In the genomic region with DNA sequence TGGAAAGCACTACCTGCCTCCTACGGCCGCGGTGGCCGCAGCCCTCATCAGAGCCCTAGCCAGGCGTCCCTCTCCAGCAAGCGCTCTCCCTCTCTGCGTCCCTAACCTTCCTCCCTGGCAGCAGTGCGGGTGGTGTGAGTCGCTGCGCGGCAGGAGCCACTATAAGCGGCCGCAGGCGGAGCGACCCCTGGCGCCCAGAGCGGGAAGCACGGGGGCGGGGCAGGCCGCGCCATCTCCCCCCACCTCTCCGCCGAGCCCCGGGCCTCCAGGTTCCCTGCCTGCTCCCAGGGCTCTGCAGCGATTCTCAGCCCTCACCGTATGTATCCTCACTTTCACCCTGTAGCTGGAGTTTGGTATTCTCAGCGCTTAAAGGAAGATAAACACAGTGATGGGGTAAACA, we compare ENCODE assay signal across 9 mouse cellular contexts. TPM values are rescaled to one million over a fixed set of nuclear protein-coding genes. Genes with fewer than 3 reads are reported as not detected.
DNase-seq lines count a peak whose midpoint lies in the region; ATAC-seq and TF ChIP-seq lines count a peak whose summit lies in the region.
"Had no signal": no experiment of that assay in that cellular context is flagged by ENCODE, and none has a peak within 500 bp of the region (broad histone marks: within the 10 kb centered on the region; RNA-seq: fewer than 3 reads in every experiment).

No protein-coding gene starts in this region.

- peaks cover 0 to 8% of the 10 kb centered on the region in 2 experiments; a peak in 2 of 4 replicates for H3K4me1 ChIP-seq in MEL (ENCODE audit: control insufficient read depth in 1 of 2, insufficient read depth in 2 of 2, low read length in 2 of 2)
- H3K4me1 ChIP-seq in forebrain, embryonic 13.5 days: peaks cover 33% of the 10 kb centered on the region

- H3K36me3 ChIP-seq in MEL (ENCODE audit: control insufficient read depth in 1 of 2, insufficient read depth in 2 of 2, low read length in 2 of 2): peaks cover 0 to 7% of the 10 kb centered on the region in 2 experiments; a peak in 2 of 4 replicates
- peaks cover 5% of the 10 kb centered on the region; the same call in 1 of the 2 replicates for H3K36me3 ChIP-seq in forebrain, embryonic 13.5 days (ENCODE audit: poor library complexity, severe bottlenecking)

- no peaks in the 10 kb centered on the region for H3K9me3 ChIP-seq in MEL (replicated peaks; ENCODE audit: insufficient read depth, low read length)
- no peaks in the 10 kb centered on the region for H3K9me3 ChIP-seq in forebrain, embryonic 13.5 days (replicated peaks)

- H3K9ac ChIP-seq in MEL (ENCODE audit: control insufficient read depth, low read depth, low read length, poor library complexity, severe bottlenecking): no peak overlapping the region
- peak overlapping the region; percentile 48; the same call in 1 of the 2 replicates for H3K9ac ChIP-seq in forebrain, embryonic 13.5 days

- WGBS in forebrain, embryonic 13.5 days: under 1% methylated on average over 26 of the region's 27 CpGs

- TF ChIP-seq RAD21 in MEL (IDR thresholded peaks at IDR 0.05; ENCODE audit: low read depth, low read length): no peak

- intact Hi-C loops in heart, postnatal 25 days (cut with DNase I): loop anchor here (5.0 kb wide), 1 partner anchor 36 kb away; no protein-coding TSS in a partner anchor

- H3K4me3 ChIP-seq in MEL (ENCODE audit: control insufficient read depth in 1 of 2, insufficient read depth in 1 of 2, low read depth in 2 of 2, low read length in 2 of 2): peak overlapping the region; percentile 35 to 56
- peak overlapping the region; percentile 29 for H3K4me3 ChIP-seq in forebrain, embryonic 13.5 days
- H3K4me3 ChIP-seq: erythroblast, embryonic 14.5 days had no signal

- peak in 2 of 3 experiments; percentile 60 to 81; a peak in 5 of 6 replicates for TF ChIP-seq CTCF in MEL (IDR thresholded peaks at IDR 0.05 in 2 of 3, conservative IDR thresholded peaks at IDR 0.05 in 1 of 3; ENCODE audit: control insufficient read depth in 1 of 3, insufficient read depth in 1 of 3, low read depth in 2 of 3, low read length in 3 of 3, poor library complexity in 1 of 3, severe bottlenecking in 1 of 3)

- TF ChIP-seq EP300 in MEL (IDR thresholded peaks at IDR 0.05; ENCODE audit: low read depth in 1 of 2, low read length in 2 of 2): no peak

- no peaks in the 10 kb centered on the region for H3K27me3 ChIP-seq in MEL (ENCODE audit: control insufficient read depth in 1 of 2, insufficient read depth in 2 of 2, low read length in 2 of 2)
- H3K27me3 ChIP-seq in forebrain, embryonic 13.5 days: peaks cover 98% of the 10 kb centered on the region

- peak; percentile 65 for DNase-seq in MEL (ENCODE audit: low read depth, low spot score)
- peak; percentile 36 for DNase-seq in heart, postnatal 25 days (ENCODE audit: low spot score)
- peak; percentile 92 to 94 for DNase-seq in kidney, postnatal 4 days
- DNase-seq in lung, postnatal 14 days: peak; percentile 86
- DNase-seq in ovary, postnatal 10 days (ENCODE audit: low spot score): peak; percentile 57
- peak; percentile 88 for DNase-seq in thymus, postnatal 14 days

- no peaks in the 10 kb centered on the region for H3K79me2 ChIP-seq in MEL (ENCODE audit: control insufficient read depth, insufficient read depth, low read length, poor library complexity)

- ATAC-seq in cerebellum, adult (ENCODE audit: insufficient number of reproducible peaks, low FRiP score, low TSS enrichment): 0 out of 2 replicates have a peak, but pooled peaks have one; percentile 31
- ATAC-seq in forebrain, embryonic 13.5 days: peak; percentile 63; the same call in 1 of the 2 replicates

- H3K27ac ChIP-seq in MEL (ENCODE audit: control insufficient read depth, low read depth, low read length): no peak overlapping the region
- H3K27ac ChIP-seq in forebrain, embryonic 13.5 days: no peak overlapping the region

- peak overlapping the region; percentile 57 for H3K4me2 ChIP-seq in forebrain, embryonic 13.5 days

- TF ChIP-seq POLR2A in MEL (IDR thresholded peaks at IDR 0.05; ENCODE audit: control insufficient read depth in 1 of 2, insufficient read depth in 1 of 2, low read depth in 1 of 2, low read length in 2 of 2, poor library complexity in 1 of 2): no peak

TF ChIP-seq in MEL, 35 proteins besides CTCF, POLR2A, EP300 and RAD21:
- TF ChIP-seq SMC3 (IDR thresholded peaks at IDR 0.05; ENCODE audit: low read depth, low read length) (peak; percentile 21), NRF1 (IDR thresholded peaks at IDR 0.05; ENCODE audit: insufficient read depth, low read depth, low read length, poor library complexity, severe bottlenecking) (no peak), MEF2A (IDR thresholded peaks at IDR 0.05; ENCODE audit: extremely low read depth, insufficient replicate concordance, low read depth, low read length, poor library complexity, severe bottlenecking) (no peak), MYC (IDR thresholded peaks at IDR 0.05; ENCODE audit: low read depth, low read length) (no peak), MXI1 (IDR thresholded peaks at IDR 0.05; ENCODE audit: low read depth, low read length) (no peak), POLR2AphosphoS5 (IDR thresholded peaks at IDR 0.05; ENCODE audit: borderline replicate concordance, low read depth, low read length) (no peak), MAZ (IDR thresholded peaks at IDR 0.05; ENCODE audit: low read depth, low read length) (peak; percentile 89; the same call in 1 of the 2 replicates), KAT2A (conservative IDR thresholded peaks at IDR 0.05; ENCODE audit: low read depth, low read length) (no peak), CHD1 (IDR thresholded peaks at IDR 0.05; ENCODE audit: low read depth, low read length) (no peak)
TF ChIP-seq in MEL: peak in this region for 2.

RNA-seq across cellular contexts. Expression of gene C1ql4, which starts 0.7 kb away (rescaled TPM):
- total RNA-seq in MEL (2012; rRNA removed): 0.15 TPM in 1 of 2 replicates, not detected in the other
- polyA plus RNA-seq in MEL (2012; ENCODE audit: insufficient read depth in 1 of 2, insufficient read length in 2 of 2, low read depth in 1 of 2, low replicate concordance in 2 of 2, missing spikeins in 1 of 2): under 1 TPM in 1 of 2 experiments, not detected in 1; 0.08 TPM
- 0.39 TPM in 1 of 2 replicates, not detected in the other for polyA plus RNA-seq in forebrain, embryonic 13.5 days (2015; fragmentation: Nextera tagmentation; extraction: Ambion mirVana)
- total RNA-seq in heart, postnatal 25 days (2021): not detected
- polyA plus RNA-seq: erythroblast, embryonic 14.5 days had no signal

RNA-seq across cellular contexts. Expression of gene Dnajc22, which starts 4.7 kb away (rescaled TPM):
- total RNA-seq in MEL (2012; rRNA removed): 3.2 TPM in 2 replicates
- 1 to 10 TPM in 1 of 2 experiments, not detected in 1; 5.3 TPM for polyA plus RNA-seq in MEL (2012; ENCODE audit: insufficient read depth in 1 of 2, insufficient read length in 2 of 2, low read depth in 1 of 2, low replicate concordance in 2 of 2, missing spikeins in 1 of 2)
- polyA plus RNA-seq in forebrain, embryonic 13.5 days (2015; fragmentation: Nextera tagmentation; extraction: Ambion mirVana): 0.25 and 0.84 TPM in 2 replicates
- total RNA-seq in heart, postnatal 25 days (2021): under 1 TPM; 0.16 to 0.45 TPM

RNA-seq across cellular contexts. Expression of gene Troap, which starts 13.9 kb away (rescaled TPM):
- 24.3 and 25.8 TPM in 2 replicates for total RNA-seq in MEL (2012; rRNA removed)
- 10 to 100 TPM in 1 of 2 experiments, not detected in 1; 70.2 TPM for polyA plus RNA-seq in MEL (2012; ENCODE audit: insufficient read depth in 1 of 2, insufficient read length in 2 of 2, low read depth in 1 of 2, low replicate concordance in 2 of 2, missing spikeins in 1 of 2)
- polyA plus RNA-seq in forebrain, embryonic 13.5 days (2015; fragmentation: Nextera tagmentation; extraction: Ambion mirVana): 37.8 and 38.6 TPM in 2 replicates
- total RNA-seq in heart, postnatal 25 days (2021): under 1 TPM; 0.13 to 0.67 TPM

RNA-seq across cellular contexts. Expression of gene Prph, which starts 33.3 kb away (rescaled TPM):
- not detected in 2 replicates for total RNA-seq in MEL (2012; rRNA removed)
- polyA plus RNA-seq in MEL (2012; ENCODE audit: insufficient read depth in 1 of 2, insufficient read length in 2 of 2, low read depth in 1 of 2, low replicate concordance in 2 of 2, missing spikeins in 1 of 2): not detected
- 0.94 and 1.6 TPM in 2 replicates for polyA plus RNA-seq in forebrain, embryonic 13.5 days (2015; fragmentation: Nextera tagmentation; extraction: Ambion mirVana)
- under 1 TPM; 0.14 to 0.42 TPM for total RNA-seq in heart, postnatal 25 days (2021)
- polyA plus RNA-seq: erythroblast, embryonic 14.5 days had no signal

RNA-seq across cellular contexts. Expression of gene Spats2, which starts 37.4 kb away (rescaled TPM):
- 8.2 and 12.0 TPM in 2 replicates for total RNA-seq in MEL (2012; rRNA removed)
- 10 to 100 TPM in 1 of 2 experiments, not detected in 1; 24.5 TPM for polyA plus RNA-seq in MEL (2012; ENCODE audit: insufficient read depth in 1 of 2, insufficient read length in 2 of 2, low read depth in 1 of 2, low replicate concordance in 2 of 2, missing spikeins in 1 of 2)
- 44.6 and 46.2 TPM in 2 replicates for polyA plus RNA-seq in forebrain, embryonic 13.5 days (2015; fragmentation: Nextera tagmentation; extraction: Ambion mirVana)
- total RNA-seq in heart, postnatal 25 days (2021): 1 to 10 TPM; 7.7 to 7.9 TPM

Comparison
In these comparisons a context has a peak if more than half of its experiments do, and no peak if none do; other contexts are left out.
1. DNase-seq: peak in every context shown above with its lines; median percentile 93 in kidney, postnatal 4 days; 88 in thymus, postnatal 14 days; 86 in lung, postnatal 14 days; 65 in MEL; 57 in ovary, postnatal 10 days; 36 in heart, postnatal 25 days.
2. RNA of gene Troap, which starts 13.9 kb away (total RNA-seq): 24.3 to 25.8 TPM in MEL; 0.13 to 0.67 TPM in heart, postnatal 25 days; every median in the first group is over 10 times any median in the second.